Mouse (Mus musculus): Measurements from ENCODE around the gene Tusc2.

DNA sequence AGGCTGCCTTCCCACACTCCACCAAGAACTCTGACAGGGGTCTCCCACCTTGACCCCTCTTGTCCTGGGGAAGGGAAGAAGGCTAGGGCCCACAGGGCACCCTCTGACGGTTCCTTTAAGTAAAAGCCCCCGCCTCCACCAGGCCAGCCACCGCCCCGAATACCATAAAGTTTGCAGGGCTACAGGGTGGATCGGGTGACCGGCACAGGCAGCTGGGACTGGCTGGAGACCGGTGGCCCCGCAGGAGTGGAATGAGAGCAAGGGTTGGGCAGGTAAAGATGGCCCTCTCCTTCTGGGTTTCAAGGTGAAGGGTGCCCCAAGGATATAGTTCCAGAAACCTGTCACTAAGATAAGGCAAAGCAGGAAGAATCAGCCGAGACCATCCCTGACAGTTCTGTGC, 43.5 kb downstream of the Tusc2 start:
- TF ChIP-seq POLR2A (IDR thresholded peaks at IDR 0.05; ENCODE audit: borderline replicate concordance, control insufficient read depth, low read depth, low read length) = no peak
- no peak for TF ChIP-seq CTCF (IDR thresholded peaks at IDR 0.05; ENCODE audit: control insufficient read depth, insufficient read depth, low read length)

Data from bone marrow, adult 2 months (tissue).